Mouse (Mus musculus): ENCODE measurements around the gene Snx30. TPM values are rescaled to one million over a fixed set of nuclear protein-coding genes. Genes with fewer than 3 reads are reported as not detected.

Snx30 gene
- 5.7 and 6.9 TPM in 2 replicates for polyA plus RNA-seq (2021; fragmentation: Nextera tagmentation)
- long read RNA-seq, experiment 1, full-length matches to known transcripts = 20 of 35 reads
- long read RNA-seq, experiment 1, partial matches to known transcripts = 2 of 35 reads
- long read RNA-seq, experiment 1, other reads (novel, unspliced or antisense) = 13 of 35 reads
- long read RNA-seq, experiment 2, full-length matches to known transcripts = 94 of 136 reads
- long read RNA-seq, experiment 2, partial matches to known transcripts = 1 of 136 reads
- long read RNA-seq, experiment 2, other reads (novel, unspliced or antisense) = 41 of 136 reads

DNA sequence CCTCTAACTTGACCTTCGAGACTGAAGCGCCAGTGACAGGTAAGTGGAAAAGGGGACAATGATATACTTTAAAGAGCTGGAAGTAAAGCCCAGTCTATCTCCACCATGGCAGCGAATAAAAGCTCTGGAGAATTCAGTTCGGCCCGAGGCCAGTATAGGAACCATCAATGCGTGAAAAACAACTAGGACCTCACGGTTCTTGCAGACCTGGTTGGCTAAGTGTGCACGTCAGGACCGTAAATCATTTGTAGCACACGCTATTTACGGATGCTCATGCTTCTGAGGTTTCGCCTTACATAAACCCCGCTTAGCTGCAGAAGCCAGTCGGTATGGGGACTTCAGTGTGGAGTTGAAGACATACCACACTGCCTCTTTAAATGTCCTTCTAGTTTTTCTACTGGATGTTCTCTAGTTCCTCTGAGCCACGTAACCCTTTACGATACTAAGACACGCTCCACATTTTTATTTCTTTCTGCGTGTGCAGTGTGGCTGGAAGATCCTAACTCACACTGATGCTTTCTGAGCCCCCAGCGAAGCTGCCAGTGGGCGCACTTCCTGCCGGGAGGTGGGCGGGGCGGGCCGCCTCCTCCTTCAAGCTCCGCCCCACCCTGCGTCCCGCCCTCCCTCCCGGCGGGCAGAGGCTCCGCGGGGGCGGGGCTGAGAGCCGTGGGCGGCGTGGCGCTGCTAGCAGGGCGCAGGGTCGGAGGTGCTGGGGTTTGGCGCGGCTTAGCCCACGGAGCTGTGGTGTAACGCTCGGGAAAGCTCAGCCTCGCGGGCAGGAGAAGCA, at the start of gene Snx30:
TSS of gene Snx30 (plus strand) at position 660 of the 787 bp plus-strand sequence.

DNA sequence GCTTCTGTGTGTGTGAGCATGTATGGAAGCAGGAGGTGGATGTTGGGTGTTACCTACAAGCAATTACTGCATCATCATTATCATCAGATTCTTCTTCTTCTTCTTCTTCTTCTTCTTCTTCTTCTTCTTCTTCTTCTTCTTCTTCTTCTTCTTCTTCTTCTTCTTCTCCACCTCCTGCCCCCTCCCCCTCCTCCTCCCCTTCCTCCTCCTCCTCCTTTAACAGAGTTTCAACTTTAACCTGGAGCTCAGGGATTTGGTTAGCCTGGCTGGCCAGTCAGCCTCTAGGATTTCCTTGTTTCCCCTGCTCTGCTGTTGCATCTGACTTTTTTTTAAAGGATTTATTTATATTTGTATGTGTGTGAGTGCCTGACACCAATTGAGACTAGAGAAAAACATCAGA, 4.2 kb upstream of the Snx30 start, which contains the start of gene Inip:
TSS of gene Inip (minus strand) at position 101 of the 400 bp plus-strand sequence.

GRCm38 (mm10) chr4:59914608-59915403, 109.2 kb downstream of the Snx30 start, which contains the start of gene Slc46a2:
Gene Slc46a2, minus strand, starts transcription at chr4:59915056.

Other genes with a start within 250 kb of the Snx30 start
- 36.7 and 39.7 TPM in 2 replicates for gene Hsdl2, start 224.3 kb upstream of the Snx30 start, polyA plus RNA-seq (2021; fragmentation: Nextera tagmentation)
- 3.8 and 4.0 TPM in 2 replicates for gene E130308A19Rik, start 179.6 kb upstream of the Snx30 start, polyA plus RNA-seq (2021; fragmentation: Nextera tagmentation)
- gene Inip, start 4.3 kb upstream of the Snx30 start, polyA plus RNA-seq (2021; fragmentation: Nextera tagmentation) = 15.1 and 16.6 TPM in 2 replicates
- not detected in 2 replicates for gene Slc46a2, start 109.2 kb downstream of the Snx30 start, polyA plus RNA-seq (2021; fragmentation: Nextera tagmentation)
- not detected in 2 replicates for gene Mup4, start 154.9 kb downstream of the Snx30 start, polyA plus RNA-seq (2021; fragmentation: Nextera tagmentation)
- gene Mup6, start 158.5 kb downstream of the Snx30 start, polyA plus RNA-seq (2021; fragmentation: Nextera tagmentation) = not detected in 2 replicates